Mouse (Mus musculus): ENCODE data around the gene Tprgl. TPM values are rescaled to one million over a fixed set of nuclear protein-coding genes. Genes with fewer than 3 reads are reported as not detected.

Tprgl gene
- polyA plus RNA-seq, 1 experiment from 2014 or later: 184 TPM

DNA sequence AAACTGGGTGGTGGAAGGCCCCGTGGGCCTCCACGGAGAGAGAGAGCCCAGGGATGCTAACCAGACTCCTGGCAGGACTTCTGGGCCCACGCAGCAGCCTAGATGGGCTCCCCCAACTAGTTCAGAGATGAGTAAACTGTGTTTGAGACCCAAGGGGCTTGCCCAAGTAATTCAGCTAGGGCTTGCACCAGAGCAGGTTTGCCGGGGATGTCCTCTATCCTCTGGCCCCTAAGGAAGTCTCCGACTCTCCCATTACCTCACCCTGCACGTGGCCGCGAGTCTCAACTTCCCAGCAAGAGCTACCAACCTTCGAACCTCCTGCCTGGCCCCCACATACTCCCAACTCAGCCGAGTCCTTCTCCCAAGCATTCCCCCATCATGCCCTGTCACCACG, 50.6 kb downstream of the Tprgl start:
- no peaks in the 10 kb centered on the region for H3K36me3 ChIP-seq (ENCODE audit: control insufficient read depth, insufficient read depth, low read length)
- no peaks in the 10 kb centered on the region for H3K4me1 ChIP-seq (ENCODE audit: control insufficient read depth, insufficient read depth, low read length)
- ATAC-seq (ENCODE audit: low read depth): no peak
- H3K27me3 ChIP-seq (ENCODE audit: control insufficient read depth, insufficient read depth, low read length): no peaks in the 10 kb centered on the region
- no peak overlapping the region for H3K27ac ChIP-seq (ENCODE audit: low read depth, low read length)
- H3K4me2 ChIP-seq (ENCODE audit: low read depth, low read length): no peak overlapping the region
- H3K9me3 ChIP-seq (ENCODE audit: control insufficient read depth, low read length): no peaks in the 10 kb centered on the region
- WGBS: 77% methylated on average over 11 of the region's 11 CpGs
- no peak overlapping the region for H3K9ac ChIP-seq (replicated peaks; ENCODE audit: low read depth, low read length)
- no peak overlapping the region for H3K4me3 ChIP-seq (ENCODE audit: low read depth, low read length)

DNA sequence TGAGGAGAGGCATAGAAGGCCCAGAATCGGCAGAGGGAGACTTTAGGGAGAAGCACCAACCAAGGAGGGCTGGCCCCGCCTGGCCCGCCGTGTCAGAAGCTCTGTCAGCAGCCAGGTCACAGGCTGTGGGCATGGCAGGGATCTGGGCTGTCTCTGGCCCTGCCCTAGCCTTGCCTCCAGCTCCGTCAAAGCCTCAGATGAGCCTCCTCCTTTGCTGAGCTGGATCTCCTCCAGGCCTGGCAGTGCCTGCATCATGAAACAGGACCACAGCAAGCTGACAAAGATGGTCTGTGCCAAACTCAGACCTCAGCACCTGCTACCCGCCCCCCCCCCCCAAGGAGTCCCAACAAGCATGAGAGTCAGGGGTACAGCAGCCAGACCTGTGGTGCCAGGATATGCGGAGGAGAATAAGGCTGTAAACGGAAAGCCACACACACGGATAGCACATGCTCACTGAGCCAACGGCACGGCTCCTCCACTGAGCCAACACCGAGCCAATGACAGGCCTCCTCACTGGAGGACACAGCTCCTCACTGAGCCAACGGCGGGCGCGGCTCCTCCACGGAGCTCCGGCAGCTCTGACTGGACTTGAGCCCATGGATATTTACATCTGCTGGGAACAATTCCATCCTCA, 51.1 kb downstream of the Tprgl start:
- no peak overlapping the region for H3K4me3 ChIP-seq (ENCODE audit: low read depth, low read length)
- no peaks in the 10 kb centered on the region for H3K36me3 ChIP-seq (ENCODE audit: control insufficient read depth, insufficient read depth, low read length)
- no peaks in the 10 kb centered on the region for H3K27me3 ChIP-seq (ENCODE audit: control insufficient read depth, insufficient read depth, low read length)
- H3K4me2 ChIP-seq (ENCODE audit: low read depth, low read length): no peak overlapping the region
- H3K4me1 ChIP-seq (ENCODE audit: control insufficient read depth, insufficient read depth, low read length): no peaks in the 10 kb centered on the region
- no peaks in the 10 kb centered on the region for H3K9me3 ChIP-seq (ENCODE audit: control insufficient read depth, low read length)
- peak; percentile 54; the same call in 1 of the 2 replicates for ATAC-seq (ENCODE audit: low read depth)
- WGBS: 53% methylated on average over 17 of the region's 18 CpGs
- H3K9ac ChIP-seq (replicated peaks; ENCODE audit: low read depth, low read length): no peak overlapping the region
- H3K27ac ChIP-seq (ENCODE audit: low read depth, low read length): no peak overlapping the region

Other genes starting within 250 kb of the Tprgl start
- 52.7 and 57.5 TPM in 2 replicates for gene A430005L14Rik, start 203.4 kb downstream of the Tprgl start, polyA plus RNA-seq (2014; fragmentation: Nextera tagmentation; extraction: Ambion mirVana)
- gene Dffb, start 185.5 kb downstream of the Tprgl start, polyA plus RNA-seq (2014; fragmentation: Nextera tagmentation; extraction: Ambion mirVana): 11.7 and 12.5 TPM in 2 replicates
- gene Cep104, start 185.5 kb downstream of the Tprgl start, polyA plus RNA-seq (2014; fragmentation: Nextera tagmentation; extraction: Ambion mirVana): 18.4 and 18.7 TPM in 2 replicates
- 10.1 and 11.8 TPM in 2 replicates for gene Lrrc47, start 148.9 kb downstream of the Tprgl start, polyA plus RNA-seq (2014; fragmentation: Nextera tagmentation; extraction: Ambion mirVana)
- gene Smim1, start 134.4 kb downstream of the Tprgl start, polyA plus RNA-seq (2014; fragmentation: Nextera tagmentation; extraction: Ambion mirVana): 9.1 and 12.5 TPM in 2 replicates
- gene Ccdc27, start 118.0 kb downstream of the Tprgl start, polyA plus RNA-seq (2014; fragmentation: Nextera tagmentation; extraction: Ambion mirVana): not detected in 2 replicates
- not detected in 2 replicates for gene Trp73, start 20.5 kb downstream of the Tprgl start, polyA plus RNA-seq (2014; fragmentation: Nextera tagmentation; extraction: Ambion mirVana)
- 37.3 and 39.5 TPM in 2 replicates for gene Wrap73, start 18.3 kb downstream of the Tprgl start, polyA plus RNA-seq (2014; fragmentation: Nextera tagmentation; extraction: Ambion mirVana)
- 5.0 and 13.1 TPM in 2 replicates for gene Megf6, start 10.1 kb upstream of the Tprgl start, polyA plus RNA-seq (2014; fragmentation: Nextera tagmentation; extraction: Ambion mirVana)
- gene Arhgef16, start 141.0 kb upstream of the Tprgl start, polyA plus RNA-seq (2014; fragmentation: Nextera tagmentation; extraction: Ambion mirVana): 0.46 and 0.62 TPM in 2 replicates
- not detected in 2 replicates for gene B230104I21Rik, start 175.5 kb upstream of the Tprgl start, polyA plus RNA-seq (2014; fragmentation: Nextera tagmentation; extraction: Ambion mirVana)

Measured in neural tube, embryonic 14.5 days (tissue).